Mouse (Mus musculus) heart, embryonic 10.5 days (tissue): ENCODE measurements around the gene Sppl2c. TPM values are rescaled to one million over a fixed set of nuclear protein-coding genes. Genes with fewer than 3 reads are reported as not detected.

ENCODE experiments used
- DNase-seq: peaks from one replicate; pipeline ENCODE4 v3.0.0-alpha.2; 2017; ENCODE audit warnings: low spot score
- H3K27ac ChIP-seq: fragments of 300-500 bp; sonication (generic); 2 replicates; pipeline ENCODE4 v1.5.1; 2016; ENCODE audit warnings: mild to moderate bottlenecking
- H3K27me3 ChIP-seq: fragments of 300-500 bp; sonication (generic); 2 replicates; pipeline ENCODE4 v1.6.1; 2016; ENCODE audit warnings: mild to moderate bottlenecking; ENCODE audit not compliant: poor library complexity, insufficient read depth, severe bottlenecking
- H3K36me3 ChIP-seq: fragments of 300-500 bp; sonication (generic); 2 replicates; pipeline ENCODE4 v1.6.1; 2016; ENCODE audit warnings: mild to moderate bottlenecking, moderate library complexity
- H3K4me1 ChIP-seq: fragments of 300-500 bp; sonication (generic); 2 replicates; pipeline ENCODE4 v1.6.1; 2016; ENCODE audit warnings: mild to moderate bottlenecking
- H3K4me3 ChIP-seq: fragments of 300-500 bp; sonication (generic); 2 replicates; pipeline ENCODE4 v1.5.1; 2016; ENCODE audit warnings: mild to moderate bottlenecking, moderate library complexity
- H3K9me3 ChIP-seq: fragments of 300-500 bp; sonication (generic); 2 replicates; pipeline ENCODE4 v1.6.1; 2016; ENCODE audit warnings: mild to moderate bottlenecking, moderate library complexity
- WGBS: fragments of 180-500 bp; shearing (Covaris S2); methylation state at CpG from one replicate; pipeline ENCODE4 v1.1.7; 2016; 5-methylcytosine and 5-hydroxymethylcytosine counted together
- polyA plus RNA-seq: library from polyadenylated mRNA; unstranded; fragments of >200 nt; fragmentation: Nextera tagmentation; extraction: Ambion mirVana; gene quantifications from 2 replicates; pipeline ENCODE4 v1.2.1, GENCODE M21; 2016

The Sppl2c gene
- not detected in 2 replicates for polyA plus RNA-seq

DNA sequence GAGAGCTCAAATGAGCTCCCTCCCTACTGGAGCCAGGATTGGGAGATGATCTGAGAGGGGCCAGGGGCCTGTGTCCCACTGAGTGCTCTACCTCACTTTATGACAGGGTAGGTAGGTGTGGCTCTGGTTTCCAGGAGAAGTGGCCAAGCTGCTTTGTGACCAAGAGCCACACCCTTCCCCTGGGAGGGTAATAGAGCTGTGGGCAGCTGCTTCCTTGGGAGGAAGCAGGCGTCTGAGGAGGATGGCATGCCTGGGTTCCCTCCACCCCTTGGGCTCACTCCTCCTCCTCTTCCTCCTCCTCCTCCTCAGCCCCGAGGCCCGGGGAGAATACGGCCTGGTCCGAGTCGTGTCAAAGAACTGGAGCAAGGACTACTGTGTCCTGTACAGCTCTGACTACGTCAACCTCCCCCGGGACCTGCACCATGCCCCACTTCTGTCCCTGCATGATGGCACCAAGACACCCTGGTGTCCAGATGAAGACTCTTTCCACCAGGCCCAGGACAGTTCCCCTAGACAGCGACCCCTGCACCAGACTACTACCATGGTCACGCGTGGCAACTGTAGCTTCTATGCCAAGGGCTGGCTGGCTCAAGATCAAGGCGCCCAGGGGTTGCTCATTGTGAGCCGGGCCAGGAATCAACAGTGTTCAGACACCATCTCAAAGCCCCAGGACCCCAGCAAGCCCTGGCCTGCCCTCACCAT, at the start of gene Sppl2c:
Gene Sppl2c, plus strand, starts transcription at position 193 of the 702 bp plus-strand sequence.
- no peaks in the 10 kb centered on the region for H3K9me3 ChIP-seq
- no peak for DNase-seq
- no peaks in the 10 kb centered on the region for H3K4me1 ChIP-seq
- no peak within 1 kb of the TSS for H3K4me3 ChIP-seq
- 85% methylated on average over 13 of the region's 13 CpGs for WGBS
- H3K27me3 ChIP-seq, result peaks cover 15% of the 10 kb centered on the region; the same call in 1 of the 2 replicates
- H3K36me3 ChIP-seq, result no peaks in the 10 kb centered on the region
- H3K27ac ChIP-seq, result no peak within 1 kb of the TSS

DNA sequence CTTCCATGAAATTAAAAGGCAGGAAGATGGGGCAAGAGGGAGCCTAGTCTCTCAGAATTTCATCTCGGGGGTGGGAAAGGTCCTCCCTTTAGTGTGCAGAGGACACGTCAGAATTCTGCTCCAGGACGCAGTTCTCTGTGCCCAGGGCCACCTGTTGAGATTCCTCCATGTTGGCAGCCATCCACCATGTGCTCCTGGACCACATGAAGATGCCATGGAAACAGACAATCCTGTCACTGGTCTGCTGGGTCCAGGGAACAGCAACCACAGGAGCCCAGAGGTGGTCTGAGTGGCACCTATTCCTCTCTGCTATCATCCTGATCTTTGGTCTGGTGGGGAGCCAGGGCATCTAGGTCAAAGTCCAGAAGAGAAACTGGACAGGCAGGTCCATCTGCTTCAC, 47.2 kb upstream of the Sppl2c start:
- Histone ChIP-seq H3K27ac (no peak overlapping the region), H3K4me3 (no peak overlapping the region), H3K9me3 (no peaks in the 10 kb centered on the region), H3K4me1 (no peaks in the 10 kb centered on the region), H3K27me3 (peaks cover 82% of the 10 kb centered on the region), H3K36me3 (no peaks in the 10 kb centered on the region)
- no peak for DNase-seq
- 69% methylated on average over 3 of the region's 3 CpGs for WGBS

DNA sequence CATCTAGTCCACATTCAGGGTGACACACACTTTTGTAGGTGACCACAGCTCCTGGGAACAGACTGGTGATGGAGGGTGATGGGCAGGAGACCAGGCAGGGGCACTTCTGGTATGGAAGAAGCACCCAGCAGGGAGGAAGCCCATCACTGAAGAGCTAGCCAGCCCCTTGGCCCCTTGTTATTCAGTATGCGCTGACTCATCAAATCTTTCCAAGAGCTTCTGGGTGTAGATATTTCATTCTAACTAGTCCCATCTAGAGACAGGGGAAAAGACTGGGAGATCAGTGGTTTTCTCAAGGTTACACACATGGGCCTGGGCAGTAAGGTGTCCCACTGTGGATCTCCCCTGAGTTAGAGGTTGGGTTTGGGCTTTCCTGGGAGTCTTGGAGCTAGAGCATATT, 41.2 kb upstream of the Sppl2c start:
- Histone ChIP-seq H3K27ac (no peak overlapping the region), H3K4me1 (no peaks in the 10 kb centered on the region), H3K36me3 (no peaks in the 10 kb centered on the region), H3K4me3 (no peak overlapping the region), H3K9me3 (no peaks in the 10 kb centered on the region), H3K27me3 (peaks cover 42% of the 10 kb centered on the region)
- no peak for DNase-seq
- WGBS, result 100% methylated on average over 1 of the region's 1 CpGs

DNA sequence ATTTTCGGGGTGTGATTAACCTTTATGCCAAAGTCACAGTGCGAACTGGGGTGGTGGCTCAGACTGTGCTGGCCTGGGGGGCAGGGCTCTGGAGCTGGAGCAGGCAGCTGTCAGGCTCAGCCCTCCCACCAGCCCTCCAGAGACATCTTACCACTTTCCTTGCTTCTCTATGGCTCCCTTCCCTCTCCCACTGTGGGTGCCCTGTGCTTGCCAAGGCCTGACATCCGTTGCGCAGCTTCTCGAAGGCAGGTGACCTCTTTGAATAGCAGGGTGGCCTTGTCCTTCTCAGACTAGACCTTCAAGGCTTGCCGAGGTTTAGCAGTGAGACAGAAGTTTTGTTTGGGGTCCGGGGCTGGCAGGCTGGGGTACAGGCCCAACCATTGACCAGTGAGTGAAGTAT, 37.3 kb upstream of the Sppl2c start:
- Histone ChIP-seq H3K36me3 (no peaks in the 10 kb centered on the region), H3K4me3 (no peak overlapping the region), H3K27ac (no peak overlapping the region), H3K27me3 (peaks cover 41% of the 10 kb centered on the region), H3K4me1 (no peaks in the 10 kb centered on the region), H3K9me3 (no peaks in the 10 kb centered on the region)
- DNase-seq, result no peak
- 68% methylated on average over 7 of the region's 7 CpGs for WGBS

DNA sequence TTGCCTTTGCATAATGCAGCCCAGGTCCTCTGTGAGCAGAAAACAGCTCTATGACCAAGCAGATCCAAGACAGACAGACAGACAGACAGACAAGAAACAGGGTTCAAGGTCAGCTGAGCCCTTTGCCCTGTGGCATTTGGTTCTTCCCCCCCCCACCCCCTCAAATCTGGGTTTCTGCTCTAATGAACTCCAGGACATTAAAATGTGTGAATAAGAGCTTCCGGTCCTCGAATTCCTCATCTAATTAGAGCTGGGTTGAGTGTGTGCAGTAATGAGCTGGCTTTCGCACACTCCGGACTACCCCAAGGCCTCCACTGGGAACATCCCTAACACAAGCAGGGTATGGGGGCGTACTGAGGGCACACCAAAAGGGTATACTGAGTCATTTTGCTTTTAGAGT, 35.2 kb upstream of the Sppl2c start:
- no peak overlapping the region for H3K4me3 ChIP-seq
- DNase-seq, result no peak
- H3K9me3 ChIP-seq, result no peaks in the 10 kb centered on the region
- H3K27me3 ChIP-seq, result peaks cover 58% of the 10 kb centered on the region
- H3K36me3 ChIP-seq, result no peaks in the 10 kb centered on the region
- 77% methylated on average over 5 of the region's 5 CpGs for WGBS
- H3K27ac ChIP-seq, result no peak overlapping the region
- H3K4me1 ChIP-seq, result no peaks in the 10 kb centered on the region

DNA sequence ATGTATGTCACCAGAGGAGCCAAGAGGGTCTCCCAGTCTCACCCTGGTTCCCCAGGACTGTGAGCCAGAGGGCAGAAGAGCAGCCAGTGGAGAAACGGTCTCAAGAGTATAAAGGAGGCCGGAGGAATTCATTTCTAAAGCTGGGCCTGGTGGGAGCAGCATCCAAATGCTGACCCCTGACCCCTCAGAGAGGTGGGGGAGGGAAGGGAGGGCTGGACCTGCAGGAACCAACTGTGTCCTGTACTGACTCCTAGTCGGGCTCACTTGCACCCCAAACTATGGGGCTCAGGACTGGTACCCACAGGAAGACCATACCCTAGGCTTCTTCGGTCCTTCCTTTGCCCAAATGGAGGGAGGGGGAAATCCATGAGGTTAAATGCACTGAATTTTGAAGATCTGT, 31.8 kb upstream of the Sppl2c start:
- Histone ChIP-seq H3K27me3 (peaks cover 75% of the 10 kb centered on the region), H3K9me3 (no peaks in the 10 kb centered on the region), H3K4me1 (peaks cover 17% of the 10 kb centered on the region), H3K27ac (no peak overlapping the region), H3K4me3 (no peak overlapping the region), H3K36me3 (no peaks in the 10 kb centered on the region)
- WGBS, result 58% methylated on average over 4 of the region's 4 CpGs
- no peak for DNase-seq

DNA sequence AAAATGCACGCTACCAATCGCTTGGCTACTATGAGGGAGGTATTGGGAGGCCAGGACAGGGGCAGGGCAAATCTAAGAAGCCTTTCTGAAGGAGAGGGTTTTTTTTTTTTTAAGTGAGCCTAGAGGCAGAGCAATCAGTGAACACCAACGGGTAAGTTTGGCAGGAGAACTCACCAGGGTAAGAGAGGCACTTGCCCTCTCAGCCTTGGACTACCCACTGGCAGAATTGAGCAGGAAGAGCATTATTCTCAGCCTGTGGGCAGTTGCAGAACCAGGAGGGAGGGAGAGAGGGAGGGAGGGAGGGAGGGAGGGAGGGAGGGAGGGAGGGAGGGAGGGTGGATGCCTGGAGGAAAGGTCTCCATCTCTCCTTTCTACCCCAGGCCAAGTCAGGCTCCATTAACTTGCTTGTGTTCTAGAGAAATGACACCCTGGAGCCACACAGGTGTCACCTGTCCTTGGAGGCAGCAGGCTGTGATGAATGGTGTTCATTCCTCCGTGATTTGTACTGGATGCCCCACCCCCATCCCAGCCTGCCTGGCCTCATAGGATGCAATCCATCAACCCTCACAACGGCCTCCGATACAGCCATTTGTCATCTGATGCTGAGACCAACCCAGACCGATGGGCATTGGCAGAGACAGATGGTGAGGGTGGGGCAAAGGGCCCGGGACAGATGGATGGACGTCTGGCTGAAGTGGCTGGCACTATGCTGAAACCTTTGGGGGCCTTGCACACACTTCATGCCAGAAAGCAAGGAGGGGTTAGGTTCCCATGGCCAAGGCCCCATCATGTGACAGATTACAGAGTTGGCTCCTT, 31.1 kb upstream of the Sppl2c start:
- H3K27ac ChIP-seq, result no peak overlapping the region
- H3K4me1 ChIP-seq, result peaks cover 17% of the 10 kb centered on the region
- H3K36me3 ChIP-seq, result no peaks in the 10 kb centered on the region
- peaks cover 81% of the 10 kb centered on the region for H3K27me3 ChIP-seq
- no peak for DNase-seq
- 43% methylated on average over 9 of the region's 9 CpGs for WGBS
- no peaks in the 10 kb centered on the region for H3K9me3 ChIP-seq
- H3K4me3 ChIP-seq, result no peak overlapping the region

DNA sequence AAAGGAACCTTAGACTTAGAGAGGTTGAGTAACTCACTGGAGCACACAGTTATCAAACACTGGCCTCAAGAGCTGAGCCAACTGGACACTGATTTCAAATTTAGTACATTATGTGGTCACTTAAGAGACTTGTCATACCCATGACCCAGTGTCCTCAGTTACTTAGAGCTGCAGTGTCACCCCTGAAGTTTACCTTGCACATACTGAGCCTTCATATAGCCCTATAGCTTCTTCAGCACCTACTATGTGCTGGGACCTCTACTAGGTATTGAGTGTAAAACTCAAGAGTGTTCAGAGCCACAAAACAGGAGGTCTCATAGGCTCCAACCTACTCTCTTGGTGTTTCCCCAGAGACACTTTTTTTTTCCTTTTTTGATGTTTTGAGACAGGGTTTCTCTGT, 30.2 kb upstream of the Sppl2c start:
- no peaks in the 10 kb centered on the region for H3K9me3 ChIP-seq
- peaks cover 80% of the 10 kb centered on the region for H3K27me3 ChIP-seq

DNA sequence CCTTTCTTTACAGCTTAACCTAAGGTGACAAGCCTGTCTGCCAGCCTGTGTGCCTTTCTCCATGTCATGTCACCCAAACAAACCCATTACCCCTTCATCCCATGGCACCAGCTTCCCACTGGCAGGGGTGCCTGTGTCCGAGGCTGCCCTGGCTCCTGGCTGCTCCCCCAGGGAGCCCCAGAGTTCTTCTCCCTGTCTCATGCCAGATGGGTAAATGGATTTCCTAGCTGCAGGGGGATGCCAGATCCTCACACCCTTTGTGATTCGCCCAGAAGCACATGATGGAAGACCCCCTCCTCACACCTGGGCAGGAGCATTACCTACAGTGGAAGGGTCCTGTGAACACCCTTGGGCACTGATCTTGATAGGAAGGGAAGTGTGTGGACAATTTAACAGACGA, 29.7 kb upstream of the Sppl2c start:
- Histone ChIP-seq H3K36me3 (no peaks in the 10 kb centered on the region), H3K27ac (no peak overlapping the region), H3K9me3 (no peaks in the 10 kb centered on the region), H3K27me3 (peaks cover 76% of the 10 kb centered on the region), H3K4me3 (no peak overlapping the region), H3K4me1 (peaks cover 17% of the 10 kb centered on the region)
- 45% methylated on average over 3 of the region's 3 CpGs for WGBS
- no peak for DNase-seq

More for the DNA sequence above, 30.2 kb upstream of the Sppl2c start:
- DNase-seq, result no peak
- Histone ChIP-seq H3K36me3 (no peaks in the 10 kb centered on the region), H3K4me3 (no peak overlapping the region), H3K27ac (no peak overlapping the region), H3K4me1 (peaks cover 17% of the 10 kb centered on the region)

DNA sequence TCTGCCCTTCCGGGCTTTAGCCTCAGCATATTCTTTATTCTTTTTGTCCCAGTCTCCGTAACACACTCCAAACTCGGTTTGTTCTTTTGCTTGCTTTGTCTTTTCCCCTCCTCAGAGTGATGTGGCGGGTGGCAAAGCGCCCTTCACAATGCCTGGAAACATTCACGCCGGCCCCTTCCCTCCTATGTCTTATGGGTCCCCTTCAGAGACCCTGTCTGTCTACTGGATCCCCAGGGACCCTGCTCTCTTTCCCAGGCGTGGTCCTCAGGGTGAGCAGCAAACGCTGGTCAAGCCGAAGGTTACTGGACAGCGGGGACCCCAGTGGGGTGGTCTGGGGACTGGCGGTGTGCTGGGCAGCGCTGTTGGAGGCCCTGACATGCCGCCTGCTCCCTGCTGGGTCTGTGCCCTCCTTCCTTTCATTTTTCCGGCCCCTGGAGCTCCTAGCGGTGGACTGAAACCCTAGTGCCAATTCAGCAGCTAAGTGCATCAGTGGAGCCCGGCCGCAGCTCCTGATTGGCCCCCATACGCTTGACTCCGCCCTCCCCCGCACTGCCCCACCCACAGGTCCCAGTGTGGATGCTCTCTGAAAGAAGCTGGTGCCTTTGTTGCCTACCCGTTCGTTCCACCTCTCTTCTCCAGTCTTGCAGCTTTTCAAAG, 28.4 kb upstream of the Sppl2c start:
- Histone ChIP-seq H3K27me3 (peaks cover 80% of the 10 kb centered on the region), H3K9me3 (no peaks in the 10 kb centered on the region), H3K4me3 (peak overlapping the region; percentile 54), H3K27ac (no peak overlapping the region), H3K36me3 (no peaks in the 10 kb centered on the region), H3K4me1 (peaks cover 17% of the 10 kb centered on the region)
- peak; percentile 86 for DNase-seq
- WGBS, result 6% methylated on average over 23 of the region's 23 CpGs

DNA sequence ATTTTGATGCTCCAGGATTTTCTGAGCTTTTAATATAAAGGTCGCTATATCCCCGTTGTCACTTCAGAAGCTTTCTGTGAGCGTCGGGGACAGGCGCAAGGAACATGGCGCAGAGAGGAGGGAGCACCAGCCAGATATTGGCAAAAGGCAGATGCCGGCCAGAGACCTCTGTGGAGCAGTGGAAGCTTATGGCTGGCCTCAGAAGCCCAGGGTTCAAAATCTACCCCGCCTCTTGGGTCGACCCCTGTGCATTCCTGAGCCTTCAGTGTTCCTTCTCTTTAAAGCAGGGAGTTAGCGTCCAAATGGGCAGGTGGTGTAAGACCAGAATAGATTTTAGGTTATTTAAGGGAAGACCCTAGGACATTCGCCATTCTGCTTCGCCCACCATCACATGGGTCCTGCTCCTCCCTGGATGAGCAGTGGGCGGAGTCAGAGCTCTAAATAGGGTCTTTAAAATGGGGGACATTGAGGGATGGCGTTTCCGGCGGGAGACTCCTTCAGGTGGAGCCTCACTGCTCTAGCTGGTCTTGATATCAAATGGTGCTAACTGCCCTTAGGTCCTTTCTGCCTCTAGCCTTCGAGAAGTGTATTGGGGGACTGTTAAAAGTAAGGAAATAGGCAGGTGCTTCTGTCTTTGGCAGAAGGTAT, 27.7 kb upstream of the Sppl2c start:
- Histone ChIP-seq H3K9me3 (no peaks in the 10 kb centered on the region), H3K4me1 (peaks cover 17% of the 10 kb centered on the region), H3K4me3 (peak overlapping the region; percentile 54), H3K27ac (no peak overlapping the region), H3K36me3 (no peaks in the 10 kb centered on the region), H3K27me3 (peaks cover 80% of the 10 kb centered on the region)
- 10% methylated on average over 17 of the region's 17 CpGs for WGBS
- no peak for DNase-seq

DNA sequence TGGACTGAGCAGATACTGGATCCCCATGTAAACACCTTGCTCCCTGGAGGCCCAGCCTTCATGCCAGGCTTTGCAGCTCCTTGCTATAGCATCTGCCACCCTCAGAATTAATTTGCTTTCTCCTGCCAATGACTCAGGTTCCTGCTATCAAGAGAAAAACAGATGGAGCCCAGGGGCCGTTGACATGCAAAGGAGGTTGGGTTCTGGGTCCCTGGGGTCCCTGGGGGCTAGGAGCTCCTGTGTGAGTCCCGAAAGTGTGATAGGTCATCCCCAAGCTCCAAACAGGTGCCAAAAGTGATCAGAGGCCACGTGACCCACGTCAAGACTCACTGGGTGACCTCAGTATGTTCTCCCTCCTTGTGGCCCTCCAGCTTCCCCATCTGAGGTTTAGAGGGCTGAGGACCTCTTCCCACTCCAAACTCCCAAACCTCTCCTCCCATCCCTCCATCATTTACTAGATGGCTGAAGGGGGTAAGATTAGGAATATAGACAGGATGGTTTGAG, 26.3 kb upstream of the Sppl2c start:
- H3K27me3 ChIP-seq, result peaks cover 82% of the 10 kb centered on the region
- WGBS, result 65% methylated on average over 4 of the region's 4 CpGs

More for the DNA sequence above, 26.3 kb upstream of the Sppl2c start:
- Histone ChIP-seq H3K9me3 (no peaks in the 10 kb centered on the region), H3K36me3 (no peaks in the 10 kb centered on the region), H3K27ac (no peak overlapping the region), H3K4me3 (no peak overlapping the region), H3K4me1 (peaks cover 17% of the 10 kb centered on the region)
- DNase-seq, result no peak
